Mouse (Mus musculus) mature B cell (primary cell): ENCODE measurements at regions not wholly inside any gene's neighbourhood (a gene's known extent, or its start where the extent isn't known, plus 50 kb on each side); places are given as distances from the start of the nearest gene placed in this dataset.

Experiments
- in situ Hi-C: fragments of 300-500 bp; cut with MboI; formaldehyde crosslinking; loops from 2 replicates; pipeline ENCODE4 v1.14.3; 2019

DNA sequence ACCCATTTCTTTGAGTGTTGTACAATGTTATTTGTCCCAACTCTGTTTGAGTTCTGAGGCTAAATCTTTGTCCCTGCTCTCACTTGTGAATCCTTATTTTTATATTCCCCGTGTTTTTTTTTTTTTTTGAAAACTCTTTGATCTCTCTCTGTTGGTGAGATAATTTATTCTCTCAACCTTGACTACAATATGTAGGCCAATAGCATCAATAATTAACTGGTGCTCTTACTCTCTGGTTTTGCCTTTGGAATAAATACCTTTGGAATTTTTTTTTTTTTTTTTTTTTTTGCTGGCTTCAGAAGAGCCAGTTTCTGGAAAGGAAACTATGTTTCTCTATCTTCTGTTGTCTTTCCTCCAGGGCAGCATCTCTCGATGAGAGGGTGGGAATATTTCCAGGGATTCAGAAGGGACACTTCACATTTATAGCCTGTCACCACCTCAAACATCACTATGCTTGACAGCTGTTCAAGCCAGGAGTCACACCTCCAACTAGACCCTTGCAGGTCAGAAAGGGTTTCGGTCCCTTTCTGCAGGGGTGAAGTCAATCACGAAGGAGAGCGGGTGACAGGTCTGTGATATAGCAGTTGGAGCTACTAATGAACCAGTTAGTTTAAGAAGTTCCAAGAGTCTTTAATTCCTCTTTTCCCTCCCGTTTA is 330.9 kb upstream of the Fam241a start:
- in situ Hi-C loops: no loop called here

GRCm38 (mm10) chr3:128226503-128226902 is 330.4 kb upstream of the Fam241a start:
- in situ Hi-C loops: no loop called here

GRCm38 (mm10) chr3:128222344-128222743 is 326.2 kb upstream of the Fam241a start:
- in situ Hi-C loops: no loop called here

DNA sequence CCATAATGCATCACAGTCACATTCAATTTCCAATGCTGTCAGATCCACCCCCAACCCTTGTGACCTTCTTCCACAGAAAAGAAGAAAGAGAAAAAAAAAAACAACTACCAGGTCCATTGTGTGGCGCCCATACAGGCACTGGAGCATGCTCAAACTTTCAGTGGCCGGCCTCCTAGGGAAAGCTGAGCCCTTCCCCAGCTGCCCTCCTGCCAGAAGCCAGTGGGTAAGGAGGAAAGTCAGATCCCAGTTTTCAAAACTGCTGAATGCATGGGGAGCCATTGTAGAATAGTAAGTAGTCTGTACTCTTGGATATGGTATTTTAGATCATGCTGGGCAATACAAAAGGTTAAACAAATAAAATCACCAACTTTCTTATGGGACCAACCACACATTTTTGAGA is 325.5 kb upstream of the Fam241a start:
- in situ Hi-C loops: no loop called here

DNA sequence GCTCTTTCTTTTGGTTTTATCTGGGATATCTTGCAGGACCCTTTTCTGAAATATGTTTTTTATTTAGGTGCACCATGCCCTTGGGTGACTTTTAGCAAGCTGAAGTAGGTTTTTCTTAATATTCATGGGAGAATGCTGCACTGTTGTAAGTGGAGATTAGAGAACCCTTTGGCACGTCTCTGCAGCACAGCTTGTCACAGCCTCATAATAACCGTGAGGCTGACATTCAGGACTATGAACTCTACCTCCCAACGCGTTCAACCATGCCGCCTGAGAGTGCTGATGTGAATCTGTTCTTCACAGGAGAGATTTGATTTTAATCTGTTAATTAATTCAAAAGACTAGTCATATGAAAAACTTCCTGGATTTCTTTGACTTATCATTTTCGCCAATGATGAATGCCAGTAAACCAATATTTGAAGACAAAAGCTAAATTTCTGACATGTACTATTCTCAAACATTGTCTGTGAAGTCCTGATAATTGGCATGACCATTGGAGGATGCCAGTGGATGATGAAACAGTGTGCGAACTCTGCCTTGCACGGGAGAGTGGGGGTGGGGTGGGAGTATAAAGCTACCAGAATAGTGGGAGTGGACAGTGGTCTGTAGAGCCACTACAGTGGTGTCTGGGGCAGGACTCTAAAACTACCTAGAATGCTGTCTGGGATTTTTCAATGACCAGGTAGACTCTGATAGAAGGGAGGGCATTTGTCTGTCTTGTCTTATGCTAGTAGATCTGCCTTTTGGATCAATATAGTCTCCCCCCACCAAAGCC is 324.8 kb upstream of the Fam241a start:
- in situ Hi-C loops: no loop called here

DNA sequence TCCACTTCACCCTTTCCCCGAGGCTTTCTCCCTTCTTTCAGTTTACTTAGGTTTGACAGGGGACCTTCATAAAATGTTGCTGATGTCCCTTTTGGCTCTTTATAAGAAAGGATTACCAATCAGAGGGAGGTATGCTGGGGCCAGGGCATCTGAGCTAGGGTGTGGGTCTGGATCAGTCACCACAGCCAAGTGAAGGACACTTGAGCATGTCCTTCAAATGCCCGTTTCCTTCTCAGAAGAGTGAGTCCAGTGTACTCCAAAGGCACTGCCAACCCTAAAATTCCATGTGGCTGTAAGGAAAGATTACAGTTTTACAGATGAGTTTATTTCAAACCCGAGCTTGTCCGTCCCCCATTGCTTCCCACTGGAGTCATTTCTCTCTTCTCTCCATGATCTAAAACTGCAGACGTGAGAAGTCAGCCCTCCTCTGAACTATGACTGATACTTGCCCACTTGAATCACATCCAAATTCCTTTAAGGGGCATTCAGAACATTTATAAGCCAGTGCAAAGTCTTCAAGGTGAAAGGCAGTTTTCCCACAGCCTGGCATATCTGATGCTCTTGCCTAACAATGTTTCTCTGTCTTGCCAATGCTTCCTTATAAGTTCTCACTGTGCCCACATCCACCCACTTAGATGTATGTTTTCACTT is 321.8 kb upstream of the Fam241a start:
- in situ Hi-C loops: no loop called here

GRCm38 (mm10) chr3:128212256-128212655 is 316.1 kb upstream of the Fam241a start:
- in situ Hi-C loops: no loop called here

GRCm38 (mm10) chr3:128210591-128210990 is 314.5 kb upstream of the Fam241a start:
- in situ Hi-C loops: no loop called here

DNA sequence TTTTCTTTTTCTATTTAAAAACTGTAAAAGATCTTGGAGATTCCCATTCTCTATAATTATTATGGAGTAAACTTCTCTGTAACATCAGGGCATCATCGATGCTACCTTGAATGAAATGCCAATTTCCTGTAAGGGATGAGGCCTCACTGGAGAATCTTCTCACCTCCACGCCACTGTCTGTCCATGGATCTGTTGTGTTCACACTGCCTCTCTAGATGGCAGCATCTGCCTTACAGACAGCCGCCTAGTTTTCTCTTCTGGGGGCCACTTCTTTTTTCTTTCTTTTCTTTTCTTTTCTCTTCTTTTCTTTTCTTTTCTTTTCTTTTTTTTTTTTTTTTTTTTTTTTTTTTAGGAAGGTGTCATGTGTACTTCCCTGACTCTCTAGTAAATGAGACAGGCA is 310.8 kb upstream of the Fam241a start:
- in situ Hi-C loops: no loop called here

GRCm38 (mm10) chr3:128206483-128206882 is 310.4 kb upstream of the Fam241a start:
- in situ Hi-C loops: no loop called here

DNA sequence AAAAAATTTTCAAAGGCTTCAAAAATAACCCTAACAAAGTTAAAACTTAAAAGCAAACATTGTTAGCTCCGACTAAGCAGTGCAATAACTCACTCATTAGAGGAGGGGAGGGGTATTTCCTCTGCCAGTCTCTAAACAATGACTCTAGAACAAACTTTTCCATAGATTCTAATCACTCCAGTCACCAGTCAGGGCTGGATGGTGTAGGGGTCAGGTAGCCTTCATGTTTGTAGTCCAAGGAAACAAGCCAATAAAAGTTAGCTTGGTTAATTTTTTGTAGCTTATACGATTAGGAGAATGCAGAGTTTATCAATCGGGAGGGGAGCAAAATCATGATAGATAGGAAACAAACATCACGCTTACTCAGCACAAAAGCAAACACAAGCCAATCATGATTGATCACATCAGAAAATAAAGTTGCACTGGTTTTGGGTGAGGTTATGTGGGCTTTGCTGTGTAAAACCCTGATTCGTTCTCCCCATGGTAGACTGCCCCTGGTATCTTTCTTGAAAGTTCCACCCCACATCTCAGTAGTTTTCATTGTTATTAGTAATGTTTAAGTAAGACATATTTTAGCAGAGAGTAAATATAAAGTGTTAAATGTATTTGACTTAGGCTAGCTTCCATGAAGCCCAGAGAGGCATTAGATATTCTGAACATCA is 304.6 kb upstream of the Fam241a start:
- in situ Hi-C loops: no loop called here

DNA sequence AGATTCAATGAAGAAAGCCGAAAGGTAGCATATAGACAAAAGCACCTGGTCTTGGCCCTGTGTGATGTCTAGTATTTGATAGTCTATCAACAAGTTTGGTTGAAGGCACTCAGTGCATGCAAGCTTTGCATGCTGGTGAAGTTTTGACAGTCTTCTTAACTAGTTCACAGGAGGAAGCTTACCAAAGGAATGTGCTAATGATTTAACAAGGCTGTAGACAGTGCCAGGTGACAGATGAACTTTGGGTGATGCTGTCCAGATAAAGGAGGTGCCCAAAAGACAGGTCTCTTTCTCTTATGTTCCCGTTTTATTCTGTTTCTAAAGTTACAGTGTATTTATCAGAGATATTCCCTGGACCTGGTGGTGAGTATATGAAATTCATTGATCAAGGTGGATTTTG is 303.3 kb upstream of the Fam241a start:
- in situ Hi-C loops: no loop called here

- in situ Hi-C loops: no loop called here
Observed at GRCm38 (mm10) chr3:128192046-128192800, 296.1 kb upstream of the Fam241a start.

DNA sequence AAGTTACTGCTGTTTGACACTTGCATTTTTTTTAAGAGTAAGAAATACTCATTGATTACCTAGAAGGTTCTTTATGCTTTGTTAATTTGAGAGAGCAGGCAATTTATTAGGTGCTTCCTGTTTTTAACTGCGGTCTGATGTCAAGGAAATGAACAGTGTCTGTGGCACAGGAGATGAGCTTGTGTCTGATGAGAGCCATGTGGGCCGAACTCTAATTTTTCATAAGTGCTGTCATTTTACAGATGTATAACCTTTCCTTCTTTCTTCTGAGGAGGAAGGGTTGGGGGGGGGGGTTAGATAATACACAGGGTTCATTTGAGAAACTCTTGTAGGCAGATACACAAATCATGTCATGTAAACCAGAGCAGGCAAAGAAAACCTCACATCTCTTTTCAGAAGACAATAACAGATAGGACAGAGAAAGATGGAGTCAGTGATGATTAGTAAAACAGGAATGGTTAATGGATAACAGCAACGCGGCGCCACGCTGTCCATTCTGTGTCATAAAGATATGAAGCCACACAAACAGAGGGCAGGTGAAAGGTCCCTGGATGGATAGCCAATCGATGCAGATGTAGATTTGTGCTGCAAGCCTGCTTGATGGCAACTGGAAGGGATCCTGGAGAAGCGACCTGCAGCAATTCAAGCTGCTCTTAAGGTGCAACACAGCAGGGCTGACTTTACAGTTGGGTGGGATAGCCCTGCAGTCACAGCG is 291.4 kb upstream of the Fam241a start:
- in situ Hi-C loops: no loop called here

DNA sequence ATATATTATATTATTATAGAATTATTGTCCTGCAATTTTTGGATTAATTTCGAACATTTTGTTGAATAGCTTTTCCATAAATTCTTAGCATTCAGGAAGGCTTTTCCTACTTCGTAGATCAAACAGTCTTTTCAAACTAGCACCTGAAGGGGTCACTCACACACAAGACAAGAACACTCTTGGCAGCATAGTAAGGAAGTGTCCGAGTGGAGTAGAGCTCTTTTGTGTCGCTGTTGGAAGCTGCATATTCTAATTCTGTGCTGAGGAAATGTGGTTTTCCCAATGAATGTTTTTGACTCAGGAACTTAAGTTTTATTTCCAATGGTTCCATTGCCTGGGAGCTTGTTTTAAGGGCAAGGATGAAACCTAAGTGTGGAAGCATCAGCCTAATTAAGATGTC is 290.2 kb upstream of the Fam241a start:
- in situ Hi-C loops: no loop called here

GRCm38 (mm10) chr3:128181221-128181908 is 285.2 kb upstream of the Fam241a start:
- in situ Hi-C loops: no loop called here

GRCm38 (mm10) chr3:128149216-128149615 is 253.1 kb upstream of the Fam241a start:
- in situ Hi-C loops: no loop called here

GRCm38 (mm10) chr3:128145329-128145728 is 249.2 kb upstream of the Fam241a start:
- in situ Hi-C loops: no loop called here

DNA sequence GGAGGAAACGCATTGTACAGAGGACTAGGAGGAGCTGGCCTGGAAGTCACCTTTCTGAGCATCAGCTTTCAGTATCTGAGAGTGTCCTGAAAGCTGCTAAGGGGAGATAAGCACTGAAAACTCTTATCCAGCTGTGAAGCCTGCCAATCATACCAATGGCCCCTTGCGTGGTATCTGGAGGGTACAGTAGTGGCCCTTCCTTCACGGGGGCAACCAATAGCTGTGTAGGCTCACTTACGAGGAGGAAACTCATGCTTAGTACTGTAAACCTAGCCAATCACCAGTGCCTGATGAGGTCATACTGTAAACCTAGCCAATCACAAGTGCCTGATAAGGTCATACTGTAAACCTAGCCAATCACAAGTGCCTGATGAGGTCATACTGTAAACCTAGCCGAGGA is 231.7 kb upstream of the Fam241a start:
- in situ Hi-C loops: no loop called here

DNA sequence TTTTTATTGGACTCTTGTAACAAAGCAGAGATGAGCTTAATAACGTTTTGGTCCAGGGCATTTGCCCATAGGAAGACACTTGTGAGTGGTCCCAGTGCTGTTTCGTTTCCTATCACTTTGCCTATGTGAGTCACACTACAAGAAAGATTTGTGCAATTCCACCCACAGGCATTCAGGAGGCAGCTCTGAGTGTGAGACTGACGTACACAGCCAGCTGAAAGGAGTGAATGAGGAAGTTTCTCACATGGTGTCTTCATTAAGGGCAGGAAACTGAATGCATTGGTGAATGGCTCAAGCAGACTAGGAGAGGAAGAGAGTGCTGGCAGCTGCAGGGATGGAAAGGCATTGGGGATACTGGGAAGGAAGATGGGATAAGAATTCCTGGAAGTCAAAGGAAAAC is 230.5 kb upstream of the Fam241a start:
- in situ Hi-C loops: no loop called here

DNA sequence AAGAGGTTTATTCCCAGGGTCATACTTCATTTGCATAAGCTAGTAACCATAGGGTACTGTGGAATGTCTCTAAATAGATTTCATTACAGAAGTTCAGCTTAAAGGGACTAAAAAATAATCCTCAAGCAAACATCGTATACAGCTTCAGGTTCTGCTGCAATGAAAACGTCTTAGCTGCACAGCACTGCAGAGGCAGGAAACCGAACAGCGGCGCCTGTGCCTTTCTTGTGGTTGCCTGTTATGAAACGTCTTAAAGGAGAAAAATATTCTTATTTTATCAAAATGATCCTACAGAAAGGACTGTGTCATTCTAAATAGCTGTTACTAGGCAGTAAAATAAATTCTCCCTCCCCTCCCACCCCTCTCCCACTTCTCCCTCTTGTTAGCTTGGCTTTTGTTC is 226.0 kb upstream of the Fam241a start:
- in situ Hi-C loops: no loop called here
